Mouse (Mus musculus) neural tube, embryonic 11.5 days (tissue): ENCODE data around the gene Rnf217. TPM values are rescaled to one million over a fixed set of nuclear protein-coding genes. Genes with fewer than 3 reads are reported as not detected.

Experiments
- ATAC-seq: fragments of 200-750 bp; cut with Nextera tagmentation; 2 replicates; pipeline ENCODE4 v1.8.0; 2017; ENCODE audit warnings: moderate number of reproducible peaks, mild to moderate bottlenecking, moderate TSS enrichment, moderate library complexity; ENCODE audit not compliant: insufficient read depth, low FRiP score, low TSS enrichment
- DNase-seq: peaks from one replicate; pipeline ENCODE4 v3.0.0-alpha.2; 2015; ENCODE audit warnings: low spot score
- H3K27ac ChIP-seq: fragments of 300-500 bp; sonication (generic); 2 replicates; pipeline ENCODE4 v1.5.1; 2014; ENCODE audit warnings: low read depth, mild to moderate bottlenecking, low read length
- H3K27me3 ChIP-seq: fragments of 300-500 bp; sonication (generic); 2 replicates; pipeline ENCODE4 v1.6.1; 2014; ENCODE audit warnings: mild to moderate bottlenecking, low read length, mixed read lengths; ENCODE audit not compliant: control insufficient read depth, insufficient read depth
- H3K36me3 ChIP-seq: fragments of 300-500 bp; sonication (generic); 2 replicates; pipeline ENCODE4 v1.6.1; 2014; ENCODE audit warnings: mild to moderate bottlenecking, low read length, moderate library complexity, mixed read lengths; ENCODE audit not compliant: control insufficient read depth, insufficient read depth
- H3K4me1 ChIP-seq: fragments of 300-500 bp; sonication (generic); 2 replicates; pipeline ENCODE4 v1.6.1; 2014; ENCODE audit warnings: low read length, mixed read lengths; ENCODE audit not compliant: control insufficient read depth, insufficient read depth
- H3K4me2 ChIP-seq: fragments of 300-500 bp; sonication (generic); 2 replicates; pipeline ENCODE4 v1.6.1; 2014; ENCODE audit warnings: low read depth, mild to moderate bottlenecking, moderate library complexity
- H3K4me3 ChIP-seq: fragments of 300-500 bp; sonication (generic); 2 replicates; pipeline ENCODE4 v1.5.1; 2014; ENCODE audit warnings: low read depth, low read length
- H3K9ac ChIP-seq: fragments of 300-500 bp; sonication (generic); 2 replicates; pipeline ENCODE4 v1.6.1; 2014; ENCODE audit warnings: mild to moderate bottlenecking, low read length
- H3K9me3 ChIP-seq: fragments of 300-500 bp; sonication (generic); 2 replicates; pipeline ENCODE4 v1.6.1; 2016; ENCODE audit warnings: low read length; ENCODE audit not compliant: control insufficient read depth
- WGBS: fragments of 180-500 bp; shearing (Covaris S2); extraction: QIAGEN DNeasy Blood & Tissue Kit; methylation state at CpG from one replicate; pipeline ENCODE4 v1.1.7; 2014; 5-methylcytosine and 5-hydroxymethylcytosine counted together
- polyA plus RNA-seq: library from polyadenylated mRNA; unstranded; fragments of >200 nt; fragmentation: Nextera tagmentation; extraction: Ambion mirVana; gene quantifications from 2 replicates; pipeline ENCODE4 v1.2.1, GENCODE M21; 2014

The Rnf217 gene
- polyA plus RNA-seq, 1 experiment from 2014 or later = 2.4 TPM

DNA sequence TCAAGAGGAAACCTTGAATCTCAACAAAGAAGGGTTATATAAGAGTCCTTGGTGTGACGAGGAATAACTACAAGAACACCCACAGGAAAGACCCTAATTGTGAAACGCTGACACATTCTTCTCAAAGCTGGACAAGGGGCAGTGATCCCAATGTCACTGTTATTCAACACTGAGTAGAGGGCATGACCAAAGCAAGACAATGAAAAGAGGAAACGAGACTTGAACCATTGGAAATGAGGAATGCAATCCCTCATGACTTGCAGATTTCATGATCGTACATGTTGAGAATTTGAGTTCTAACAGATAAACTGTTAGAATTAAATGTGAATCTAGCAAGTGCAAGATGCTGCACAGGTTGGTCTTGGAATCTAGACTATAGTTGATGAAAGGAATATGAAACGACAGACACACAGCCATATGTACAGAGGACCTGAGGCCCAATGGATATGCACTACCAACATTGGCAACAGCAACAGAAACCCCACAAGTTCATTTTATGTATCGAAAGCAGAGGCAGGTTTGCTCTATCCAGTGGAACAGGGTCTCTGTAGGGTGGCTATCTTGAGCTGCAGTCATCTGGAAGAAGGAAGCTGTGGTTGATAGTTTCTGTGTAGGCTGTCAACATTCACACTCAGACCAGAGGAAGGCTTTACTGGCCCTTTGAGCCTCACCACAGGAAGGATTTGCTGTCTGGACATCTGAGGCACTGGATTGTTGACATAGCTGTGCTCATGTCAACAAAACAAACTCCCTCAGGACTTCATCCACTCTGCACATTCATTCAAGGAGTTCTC lies 64.6 kb downstream of the Rnf217 start:
- DNase-seq (no peak), ATAC-seq (no peak)
- Histone ChIP-seq H3K4me1 (no peaks in the 10 kb centered on the region), H3K9me3 (no peaks in the 10 kb centered on the region), H3K4me2 (no peak overlapping the region), H3K27ac (no peak overlapping the region), H3K36me3 (no peaks in the 10 kb centered on the region), H3K4me3 (no peak overlapping the region), H3K27me3 (no peaks in the 10 kb centered on the region), H3K9ac (no peak overlapping the region)
- whole genome bisulfite sequencing = 84% methylated on average over 6 of the region's 6 CpGs

DNA sequence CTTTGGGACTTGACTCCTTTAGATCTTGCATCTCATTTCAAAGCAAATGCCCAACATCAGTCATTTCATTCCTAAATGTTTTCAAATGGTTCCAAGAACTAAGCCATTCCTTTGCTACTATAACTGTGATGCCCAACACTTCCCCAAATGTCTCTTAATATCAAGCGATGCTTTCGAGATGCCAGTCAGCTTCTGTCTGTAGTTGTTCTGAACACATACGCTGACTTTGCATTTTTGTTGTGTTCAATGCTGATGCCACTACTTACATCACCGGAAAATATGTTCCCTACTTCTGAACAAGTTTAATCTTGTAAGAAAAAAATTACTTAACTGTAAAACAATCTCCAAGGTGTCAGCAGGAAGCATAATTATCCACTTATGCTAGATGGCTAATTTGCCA lies 68.5 kb downstream of the Rnf217 start:
- ATAC-seq (no peak), DNase-seq (no peak)
- Histone ChIP-seq H3K36me3 (no peaks in the 10 kb centered on the region), H3K4me2 (no peak overlapping the region), H3K4me1 (no peaks in the 10 kb centered on the region), H3K9ac (no peak overlapping the region), H3K27me3 (no peaks in the 10 kb centered on the region), H3K4me3 (no peak overlapping the region), H3K27ac (no peak overlapping the region), H3K9me3 (no peaks in the 10 kb centered on the region)
- 95% methylated on average over 4 of the region's 4 CpGs for WGBS

DNA sequence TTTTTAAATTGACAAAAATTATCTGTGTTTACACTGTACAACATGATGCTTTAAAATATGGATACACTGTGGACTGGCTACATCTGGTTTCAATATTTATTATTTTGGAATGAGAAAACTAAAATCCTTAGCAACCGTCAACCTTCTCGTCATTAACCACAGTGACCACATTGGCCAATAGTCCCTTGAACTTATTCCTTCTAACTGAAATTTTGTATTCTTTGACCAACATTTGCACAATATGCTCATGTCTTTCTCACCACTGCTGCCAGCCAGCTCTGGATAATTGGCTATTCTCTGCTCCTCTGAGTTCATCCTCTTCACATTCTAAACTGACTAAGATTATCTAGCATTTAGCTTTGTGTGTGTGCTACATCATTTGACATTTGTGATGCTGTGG lies 69.6 kb downstream of the Rnf217 start:
- H3K9me3 ChIP-seq = no peaks in the 10 kb centered on the region
- 81% methylated on average over 2 of the region's 2 CpGs for WGBS
- H3K4me3 ChIP-seq = no peak overlapping the region
- no peak for ATAC-seq
- H3K4me2 ChIP-seq = no peak overlapping the region
- no peak overlapping the region for H3K9ac ChIP-seq
- H3K27me3 ChIP-seq = no peaks in the 10 kb centered on the region
- no peaks in the 10 kb centered on the region for H3K36me3 ChIP-seq
- no peak for DNase-seq
- no peaks in the 10 kb centered on the region for H3K4me1 ChIP-seq
- no peak overlapping the region for H3K27ac ChIP-seq

DNA sequence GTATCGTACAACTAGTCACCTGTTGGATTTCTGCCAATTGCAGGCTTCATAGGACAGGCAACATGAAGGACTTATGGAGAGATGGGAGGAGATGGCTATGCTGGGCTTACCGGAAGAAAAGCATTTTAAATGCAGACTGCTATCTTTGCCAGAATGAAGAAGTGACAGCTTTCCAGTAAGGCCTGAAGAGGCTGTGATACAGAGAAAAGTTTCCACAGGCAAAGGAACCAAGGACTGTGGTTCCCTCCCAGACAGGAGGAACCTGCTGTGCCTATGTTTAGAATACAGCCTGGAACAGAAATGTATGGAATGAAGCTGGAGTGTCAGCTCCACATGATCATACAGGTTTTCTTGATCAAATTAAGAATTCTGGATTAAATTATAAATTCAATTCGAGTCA lies 70.3 kb downstream of the Rnf217 start:
- Histone ChIP-seq H3K27me3 (no peaks in the 10 kb centered on the region), H3K27ac (no peak overlapping the region), H3K36me3 (no peaks in the 10 kb centered on the region), H3K4me1 (no peaks in the 10 kb centered on the region), H3K4me2 (no peak overlapping the region), H3K9ac (no peak overlapping the region), H3K4me3 (no peak overlapping the region), H3K9me3 (no peaks in the 10 kb centered on the region)
- DNase-seq (no peak), ATAC-seq (no peak)
- WGBS = 89% methylated on average over 3 of the region's 3 CpGs

DNA sequence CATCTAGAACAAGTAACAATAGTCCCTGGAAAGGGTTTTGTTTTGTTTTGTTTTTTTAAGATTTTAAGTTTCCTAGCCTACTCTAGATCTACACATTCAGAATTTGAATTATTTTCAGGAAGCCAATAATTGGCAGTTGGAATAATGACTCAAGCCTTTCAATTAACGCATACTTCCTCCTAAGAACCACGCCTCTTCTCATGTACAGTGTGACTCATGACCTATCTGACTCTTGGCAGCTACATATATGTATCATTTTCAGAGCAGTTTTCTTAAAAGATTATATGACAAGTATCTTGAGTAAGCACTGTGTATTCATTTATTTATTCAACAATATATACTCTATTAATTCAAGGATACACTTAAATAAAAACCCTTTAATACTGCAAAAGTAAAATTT lies 70.7 kb downstream of the Rnf217 start:
- no peaks in the 10 kb centered on the region for H3K4me1 ChIP-seq
- H3K27me3 ChIP-seq = no peaks in the 10 kb centered on the region
- ATAC-seq (no peak), DNase-seq (no peak)
- H3K9ac ChIP-seq = no peak overlapping the region
- H3K27ac ChIP-seq = no peak overlapping the region
- H3K4me2 ChIP-seq = no peak overlapping the region
- no peaks in the 10 kb centered on the region for H3K9me3 ChIP-seq
- no peak overlapping the region for H3K4me3 ChIP-seq
- no peaks in the 10 kb centered on the region for H3K36me3 ChIP-seq
- 94% methylated on average over 2 of the region's 2 CpGs for WGBS

DNA sequence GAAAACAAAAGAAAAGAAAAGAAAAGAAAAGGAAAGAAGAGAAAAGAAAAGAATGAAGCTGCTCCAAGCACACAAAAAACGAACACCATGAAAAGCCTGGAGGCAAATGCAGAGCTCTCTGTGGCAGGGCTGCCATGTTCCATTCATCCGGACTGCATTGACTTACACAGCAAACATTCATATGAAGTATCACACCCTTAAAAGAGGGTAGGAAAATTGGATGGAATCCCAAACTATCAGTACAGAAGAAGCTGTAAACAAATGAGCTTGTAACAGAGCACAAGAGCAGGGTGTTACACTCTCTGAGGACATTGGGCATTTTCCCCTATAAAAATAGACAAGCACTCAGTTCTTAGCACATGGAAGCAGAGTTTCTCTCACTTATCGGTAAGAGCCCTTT lies 71.8 kb downstream of the Rnf217 start:
- Histone ChIP-seq H3K4me2 (no peak overlapping the region), H3K4me3 (no peak overlapping the region), H3K4me1 (no peaks in the 10 kb centered on the region), H3K27me3 (no peaks in the 10 kb centered on the region), H3K27ac (no peak overlapping the region), H3K9ac (no peak overlapping the region), H3K36me3 (no peaks in the 10 kb centered on the region), H3K9me3 (no peaks in the 10 kb centered on the region)
- ATAC-seq (no peak), DNase-seq (no peak)
- WGBS = 82% methylated on average over 3 of the region's 3 CpGs

DNA sequence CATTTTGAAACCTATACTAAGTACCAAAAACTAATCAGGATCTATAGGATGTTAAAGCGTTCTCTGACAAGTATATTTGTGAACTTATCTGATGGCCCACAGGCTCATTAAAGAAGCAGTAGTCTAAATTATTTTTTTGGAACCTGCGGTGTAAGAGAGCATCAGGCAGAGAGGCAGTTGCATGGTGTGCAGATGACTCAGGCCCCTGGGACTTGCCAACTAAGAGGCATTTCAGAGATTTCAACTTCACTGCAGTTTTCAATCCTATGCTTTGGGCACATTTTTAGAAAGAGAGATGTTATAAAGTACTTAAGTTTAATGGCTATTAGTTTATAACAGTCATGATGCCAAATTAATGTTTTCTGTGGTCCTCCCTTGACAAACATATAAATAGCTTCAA lies 73.9 kb downstream of the Rnf217 start:
- WGBS = 92% methylated on average over 2 of the region's 2 CpGs
- Histone ChIP-seq H3K9me3 (no peaks in the 10 kb centered on the region), H3K36me3 (no peaks in the 10 kb centered on the region), H3K27ac (no peak overlapping the region), H3K9ac (no peak overlapping the region), H3K4me1 (no peaks in the 10 kb centered on the region), H3K27me3 (no peaks in the 10 kb centered on the region), H3K4me2 (no peak overlapping the region), H3K4me3 (no peak overlapping the region)
- no peak for DNase-seq
- no peak for ATAC-seq

DNA sequence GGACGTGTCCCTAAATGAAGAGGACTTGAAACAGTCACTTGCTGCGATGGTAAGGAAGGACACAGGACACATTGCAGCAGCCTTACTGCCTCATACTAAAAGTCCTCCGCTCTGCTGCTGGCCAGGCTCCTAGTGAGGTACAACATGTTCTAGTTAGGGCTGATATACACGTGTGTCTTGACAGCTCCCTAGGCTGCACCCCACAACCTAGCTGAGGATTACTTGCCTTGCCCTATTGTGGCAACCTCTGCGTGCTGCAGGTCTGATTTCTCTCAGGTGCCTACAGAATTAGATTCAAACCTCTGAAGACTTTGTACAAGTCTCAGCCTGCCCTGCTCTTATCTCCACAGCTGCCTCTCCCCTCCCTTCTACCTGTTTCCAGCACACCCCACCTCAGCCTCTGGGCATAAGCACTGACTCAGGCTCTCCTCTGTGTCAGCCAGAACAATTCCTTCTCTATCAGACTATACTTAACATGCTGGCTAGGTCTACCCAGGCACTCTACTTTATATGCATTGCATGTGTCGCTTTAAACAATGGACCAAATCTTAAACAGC lies 75.6 kb downstream of the Rnf217 start:
- no peaks in the 10 kb centered on the region for H3K4me1 ChIP-seq
- 83% methylated on average over 6 of the region's 6 CpGs for WGBS
- DNase-seq (no peak), ATAC-seq (no peak)
- no peak overlapping the region for H3K4me3 ChIP-seq
- H3K27me3 ChIP-seq = no peaks in the 10 kb centered on the region
- H3K4me2 ChIP-seq = no peak overlapping the region
- no peak overlapping the region for H3K9ac ChIP-seq
- H3K9me3 ChIP-seq = no peaks in the 10 kb centered on the region
- H3K36me3 ChIP-seq = no peaks in the 10 kb centered on the region
- no peak overlapping the region for H3K27ac ChIP-seq

DNA sequence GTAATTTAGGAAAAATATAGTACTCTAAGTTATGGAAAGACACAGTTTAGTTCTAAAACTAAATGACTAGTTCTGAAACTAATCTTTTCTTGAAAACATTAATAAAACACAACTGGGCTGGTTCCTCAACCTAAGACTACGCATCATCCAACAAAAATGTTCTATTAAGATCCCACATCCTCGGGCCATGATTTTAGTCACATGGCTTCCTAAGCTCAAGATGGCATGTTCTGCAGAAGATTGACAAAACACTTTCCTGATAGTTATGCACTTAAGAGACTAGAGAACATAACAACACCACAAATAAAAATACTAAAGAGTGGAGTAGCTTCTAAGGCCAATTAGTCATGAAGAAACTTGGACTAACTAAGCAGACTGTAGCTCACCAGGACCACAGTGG lies 76.2 kb downstream of the Rnf217 start:
- no peak for ATAC-seq
- Histone ChIP-seq H3K27ac (no peak overlapping the region), H3K9me3 (no peaks in the 10 kb centered on the region), H3K4me1 (no peaks in the 10 kb centered on the region), H3K36me3 (no peaks in the 10 kb centered on the region), H3K27me3 (no peaks in the 10 kb centered on the region), H3K4me2 (no peak overlapping the region), H3K4me3 (no peak overlapping the region), H3K9ac (no peak overlapping the region)
- no peak for DNase-seq
- 90% methylated on average over 2 of the region's 2 CpGs for WGBS
